Mouse (Mus musculus): ENCODE results near the gene Gm16223. TPM values are rescaled to one million over a fixed set of nuclear protein-coding genes. Genes with fewer than 3 reads are reported as not detected.

The Gm16223 gene
- polyA plus RNA-seq, 1 experiment from 2014 or later: not detected

- Histone ChIP-seq H3K4me1 (replicated peaks) (no peaks in the 10 kb centered on the region), H3K4me3 (replicated peaks) (no peak overlapping the region), H3K27me3 (no peaks in the 10 kb centered on the region), H3K4me2 (no peak overlapping the region), H3K9me3 (replicated peaks) (no peaks in the 10 kb centered on the region), H3K36me3 (no peaks in the 10 kb centered on the region), H3K27ac (no peak overlapping the region), H3K9ac (no peak overlapping the region)
- no peak for ATAC-seq (ENCODE audit: low read depth)
- DNase-seq: no peak
- 43% methylated on average over 2 of the region's 2 CpGs for WGBS (ENCODE audit: insufficient replicate concordance)
Observed at GRCm38 (mm10) chr5:42228631-42229030, 160.9 kb downstream of the Gm16223 start.

DNA sequence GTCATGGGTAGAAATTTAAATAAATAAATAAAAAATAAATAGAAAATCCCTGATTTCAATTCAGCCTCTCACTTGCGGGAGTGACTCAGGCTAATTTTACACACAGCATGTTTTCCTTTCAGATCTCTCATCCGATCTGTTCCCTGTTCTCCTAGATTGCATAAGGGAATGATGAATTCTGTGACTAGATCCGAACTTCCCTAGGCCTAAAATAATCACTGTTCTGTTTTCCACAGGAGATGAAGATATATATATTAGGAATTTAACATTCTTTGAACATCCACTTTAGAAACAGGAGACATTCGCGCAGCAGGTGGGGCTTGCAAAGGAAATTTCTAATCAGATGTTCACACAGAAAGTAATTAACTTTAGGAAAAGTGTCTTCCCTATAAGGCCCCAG is 171.5 kb downstream of the Gm16223 start:
- no peak for DNase-seq
- Histone ChIP-seq H3K27me3 (no peaks in the 10 kb centered on the region), H3K4me2 (no peak overlapping the region), H3K9ac (no peak overlapping the region), H3K4me1 (replicated peaks) (no peaks in the 10 kb centered on the region), H3K36me3 (no peaks in the 10 kb centered on the region), H3K9me3 (replicated peaks) (no peaks in the 10 kb centered on the region), H3K27ac (no peak overlapping the region), H3K4me3 (replicated peaks) (no peak overlapping the region)
- 61% methylated on average over 5 of the region's 5 CpGs for whole genome bisulfite sequencing (ENCODE audit: insufficient replicate concordance)
- ATAC-seq (ENCODE audit: low read depth): no peak

GRCm38 (mm10) chr5:42239806-42240205 is 172.0 kb downstream of the Gm16223 start:
- no peak overlapping the region for H3K9ac ChIP-seq

DNA sequence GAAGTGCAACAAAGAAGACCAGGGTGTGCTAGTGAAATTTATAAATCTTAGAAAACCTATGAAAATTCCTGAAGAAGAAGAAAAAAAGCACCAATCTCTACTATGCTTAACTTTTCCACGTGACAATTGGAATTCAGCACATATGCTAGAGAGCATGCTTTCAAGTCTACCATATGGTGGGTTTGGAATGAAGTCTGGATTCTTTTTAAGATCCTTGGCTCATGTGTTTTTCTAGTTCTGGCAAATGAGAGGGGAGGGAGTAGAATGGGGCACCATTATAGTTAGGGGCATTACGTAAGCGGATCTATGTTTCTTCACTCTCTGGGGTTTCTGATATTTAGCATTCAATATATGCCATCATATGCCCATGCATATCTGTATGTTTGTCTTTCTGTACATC is 182.6 kb downstream of the Gm16223 start:
- no peak overlapping the region for H3K27ac ChIP-seq
- WGBS (ENCODE audit: insufficient replicate concordance): 72% methylated on average over 3 of the region's 3 CpGs
- H3K9ac ChIP-seq: no peak overlapping the region
- no peak overlapping the region for H3K4me2 ChIP-seq
- ATAC-seq (ENCODE audit: low read depth) (no peak), DNase-seq (no peak)
- no peaks in the 10 kb centered on the region for H3K9me3 ChIP-seq (replicated peaks)
- H3K27me3 ChIP-seq: no peaks in the 10 kb centered on the region
- H3K4me3 ChIP-seq (replicated peaks): no peak overlapping the region
- no peaks in the 10 kb centered on the region for H3K36me3 ChIP-seq
- no peaks in the 10 kb centered on the region for H3K4me1 ChIP-seq (replicated peaks)

More at GRCm38 (mm10) chr5:42239806-42240205, 172.0 kb downstream of the Gm16223 start:
- Histone ChIP-seq H3K27ac (no peak overlapping the region), H3K4me3 (replicated peaks) (no peak overlapping the region), H3K4me2 (no peak overlapping the region), H3K4me1 (replicated peaks) (no peaks in the 10 kb centered on the region), H3K27me3 (no peaks in the 10 kb centered on the region), H3K9me3 (replicated peaks) (no peaks in the 10 kb centered on the region), H3K36me3 (no peaks in the 10 kb centered on the region)
- no peak for ATAC-seq (ENCODE audit: low read depth)
- no peak for DNase-seq

Other genes with a start within 250 kb of the Gm16223 start
- gene Bod1l, start 223.6 kb upstream of the Gm16223 start, polyA plus RNA-seq (2015; fragmentation: Nextera tagmentation; extraction: Ambion mirVana): 12.3 and 12.5 TPM in 2 replicates